Mouse (Mus musculus): ENCODE results near the gene Pkp2.

GRCm38 (mm10) chr16:16256672-16257071 is 43.6 kb downstream of the Pkp2 start:
- TF ChIP-seq POLR2A (IDR thresholded peaks at IDR 0.05; ENCODE audit: borderline replicate concordance, low read depth, low read length), result no peak
- TF ChIP-seq CTCF (IDR thresholded peaks at IDR 0.05; ENCODE audit: low read depth, low read length), result no peak

Measured in bone marrow macrophage, adult 2 months (primary cell).